Mouse (Mus musculus) spleen, adult 18-20 months (tissue): ENCODE results near the gene Nrbp1.

Source experiments
- DNase-seq, 2 experiments: peaks; one replicate each; pipeline ENCODE4 v3.0.0; 2022; ENCODE audit warnings: mixed read lengths in 2 of 2

Gene Nrbp1

GRCm38 (mm10) chr5:31267686-31268085 lies 27.0 kb downstream of the Nrbp1 start:
- DNase-seq, result no peak

GRCm38 (mm10) chr5:31273018-31273417 lies 32.4 kb downstream of the Nrbp1 start:
- DNase-seq, result no peak

GRCm38 (mm10) chr5:31279245-31279988 lies 38.8 kb downstream of the Nrbp1 start:
- peak in 1 of 2 experiments; percentile 22 for DNase-seq

GRCm38 (mm10) chr5:31288225-31288624 lies 47.6 kb downstream of the Nrbp1 start:
- no peak for DNase-seq

- DNase-seq, result no peak
These were observed 48.0 kb downstream of the Nrbp1 start for GRCm38 (mm10) chr5:31288655-31289054.

- DNase-seq, result no peak
These were observed 49.1 kb downstream of the Nrbp1 start for GRCm38 (mm10) chr5:31289626-31290230.

- DNase-seq, result peak; percentile 88 to 94
These were observed 50.1 kb downstream of the Nrbp1 start, which contains the start of gene Ift172 for GRCm38 (mm10) chr5:31290521-31291360. Gene Ift172 (minus strand): TSS chr5:31291116.

GRCm38 (mm10) chr5:31291361-31291688 lies 50.7 kb downstream of the Nrbp1 start:
- no peak for DNase-seq

- no peak for DNase-seq
These were observed 54.4 kb downstream of the Nrbp1 start for GRCm38 (mm10) chr5:31294964-31295605.

- no peak for DNase-seq
These were observed 55.0 kb downstream of the Nrbp1 start, which contains the start of gene Fndc4 for GRCm38 (mm10) chr5:31295606-31296141. Gene Fndc4 (minus strand): TSS chr5:31296080.

GRCm38 (mm10) chr5:31297047-31297757 lies 56.5 kb downstream of the Nrbp1 start, which contains the start of gene Gckr:
Gene Gckr (plus strand): TSS chr5:31297443.
- DNase-seq, result no peak

GRCm38 (mm10) chr5:31297981-31298380 lies 57.3 kb downstream of the Nrbp1 start:
- DNase-seq, result no peak

- no peak for DNase-seq
These were observed 57.8 kb downstream of the Nrbp1 start for GRCm38 (mm10) chr5:31298486-31298885.
